Mouse (Mus musculus) kidney, adult 18-20 months (tissue): ENCODE measurements around the gene Lhx6.
"Not testable (repeated sequence)": the region's sequence is repeated elsewhere in the genome, so short reads cannot be mapped to it uniquely, and the experiment has no call there.

ENCODE experiments used
- DNase-seq: peaks from one replicate; pipeline ENCODE4 v3.0.0; 2021

The Lhx6 gene

GRCm38 (mm10) chr2:36104956-36105741, at the start of gene Lhx6:
Lhx6 (minus strand) TSS chr2:36105408.
- DNase-seq: peak; percentile 16

GRCm38 (mm10) chr2:36152401-36152800, 47.2 kb upstream of the Lhx6 start:
- not testable (repeated sequence) for DNase-seq

- no peak for DNase-seq
Measured at GRCm38 (mm10) chr2:36148876-36149365, 43.7 kb upstream of the Lhx6 start.

GRCm38 (mm10) chr2:36139096-36139495, 33.9 kb upstream of the Lhx6 start:
- no peak for DNase-seq

- peak; percentile 98 for DNase-seq
Measured at GRCm38 (mm10) chr2:36136300-36136941, 31.2 kb upstream of the Lhx6 start, which contains the start of the genes Mrrf and Rbm18. Mrrf (plus strand) TSS chr2:36136389. Rbm18 (minus strand) TSS chr2:36136773.

- DNase-seq: no peak
Measured at GRCm38 (mm10) chr2:36135887-36136286, 30.7 kb upstream of the Lhx6 start.

GRCm38 (mm10) chr2:36129051-36129450, 23.8 kb upstream of the Lhx6 start:
- no peak for DNase-seq

- DNase-seq: no peak
Measured at GRCm38 (mm10) chr2:36127973-36128372, 22.8 kb upstream of the Lhx6 start.

- no peak for DNase-seq
Measured at GRCm38 (mm10) chr2:36126795-36127429, 21.7 kb upstream of the Lhx6 start.

GRCm38 (mm10) chr2:36112632-36113031, 7.4 kb upstream of the Lhx6 start:
- no peak for DNase-seq

- no peak for DNase-seq
Measured at GRCm38 (mm10) chr2:36108615-36109014, 3.4 kb upstream of the Lhx6 start.

GRCm38 (mm10) chr2:36104436-36104955, 712 bp downstream of the Lhx6 start:
- peak; percentile 29 for DNase-seq

GRCm38 (mm10) chr2:36103555-36104367, 1.4 kb downstream of the Lhx6 start:
- peak; percentile 45 for DNase-seq

GRCm38 (mm10) chr2:36103069-36103554, 2.1 kb downstream of the Lhx6 start:
- DNase-seq: no peak

GRCm38 (mm10) chr2:36102559-36102946, 2.7 kb downstream of the Lhx6 start:
- DNase-seq: peak; percentile 29

GRCm38 (mm10) chr2:36101866-36102558, 3.2 kb downstream of the Lhx6 start:
- DNase-seq: peak; percentile 7

- no peak for DNase-seq
Measured at GRCm38 (mm10) chr2:36099739-36100138, 5.5 kb downstream of the Lhx6 start.

- no peak for DNase-seq
Measured at GRCm38 (mm10) chr2:36098021-36098420, 7.2 kb downstream of the Lhx6 start.

- no peak for DNase-seq
Measured at GRCm38 (mm10) chr2:36097129-36097815, 7.9 kb downstream of the Lhx6 start.

GRCm38 (mm10) chr2:36093914-36094475, 11.2 kb downstream of the Lhx6 start:
- peak; percentile 22 for DNase-seq

- no peak for DNase-seq
Measured at GRCm38 (mm10) chr2:36093301-36093700, 11.9 kb downstream of the Lhx6 start.
